Mouse (Mus musculus): ENCODE data around the gene Raf1. TPM values are rescaled to one million over a fixed set of nuclear protein-coding genes. Genes with fewer than 3 reads are reported as not detected.

Gene Raf1
- polyA plus RNA-seq, 1 experiment from 2014 or later = 135 TPM

DNA sequence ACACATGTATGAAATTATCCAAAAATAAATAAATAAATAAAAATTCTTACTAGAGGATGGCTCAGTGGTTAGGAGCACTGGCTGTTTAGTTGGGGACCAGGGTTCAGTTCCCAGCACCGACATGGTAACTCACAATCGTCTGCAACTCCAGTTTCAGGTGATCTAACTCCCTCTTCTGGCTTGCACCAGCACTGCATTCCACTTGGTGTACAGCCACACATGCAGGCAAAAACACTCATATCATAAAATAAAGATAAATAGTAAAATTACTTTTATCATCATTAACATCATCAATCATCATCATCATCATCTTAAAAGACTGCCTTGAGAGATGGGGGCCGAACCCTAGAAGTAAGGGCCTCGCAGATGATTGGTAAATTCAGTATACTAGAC lies 75.1 kb downstream of the Raf1 start:
- H3K4me3 ChIP-seq = peak overlapping the region; percentile 97
- 66% methylated on average over 4 of the region's 4 CpGs for WGBS
- peaks cover 11% of the 10 kb centered on the region; the same call in 1 of the 2 replicates for H3K36me3 ChIP-seq
- H3K27me3 ChIP-seq (ENCODE audit: insufficient read depth, poor library complexity, severe bottlenecking) = no peaks in the 10 kb centered on the region
- peaks cover 15% of the 10 kb centered on the region for H3K4me1 ChIP-seq (replicated peaks)
- no peak for DNase-seq (ENCODE audit: low spot score)
- H3K27ac ChIP-seq = peak overlapping the region; percentile 92
- H3K9me3 ChIP-seq = no peaks in the 10 kb centered on the region

DNA sequence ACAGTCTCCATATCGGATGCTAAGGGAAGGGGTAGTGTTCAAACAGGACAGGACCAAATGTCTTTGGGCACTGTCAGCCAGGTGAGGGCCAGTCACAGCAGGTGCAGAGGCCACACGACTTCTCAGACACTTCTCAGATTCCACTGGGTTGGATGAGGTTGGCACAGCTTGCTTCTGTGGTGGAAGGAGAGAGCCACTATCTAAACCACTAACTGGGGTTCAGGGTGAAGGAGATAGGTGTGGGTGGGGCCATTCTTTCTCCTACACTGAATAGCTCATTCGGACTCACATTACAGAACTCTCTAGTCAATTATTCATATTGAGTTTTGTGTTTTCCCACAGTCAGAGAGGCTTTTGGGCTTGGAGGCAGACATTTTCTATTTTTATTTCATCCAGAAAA lies 80.8 kb downstream of the Raf1 start:
- WGBS = 70% methylated on average over 3 of the region's 3 CpGs
- Histone ChIP-seq H3K36me3 (no peaks in the 10 kb centered on the region), H3K27me3 (ENCODE audit: insufficient read depth, poor library complexity, severe bottlenecking) (no peaks in the 10 kb centered on the region), H3K4me1 (replicated peaks) (no peaks in the 10 kb centered on the region), H3K4me3 (no peak overlapping the region), H3K9me3 (no peaks in the 10 kb centered on the region), H3K27ac (no peak overlapping the region)
- DNase-seq (ENCODE audit: low spot score) = no peak

DNA sequence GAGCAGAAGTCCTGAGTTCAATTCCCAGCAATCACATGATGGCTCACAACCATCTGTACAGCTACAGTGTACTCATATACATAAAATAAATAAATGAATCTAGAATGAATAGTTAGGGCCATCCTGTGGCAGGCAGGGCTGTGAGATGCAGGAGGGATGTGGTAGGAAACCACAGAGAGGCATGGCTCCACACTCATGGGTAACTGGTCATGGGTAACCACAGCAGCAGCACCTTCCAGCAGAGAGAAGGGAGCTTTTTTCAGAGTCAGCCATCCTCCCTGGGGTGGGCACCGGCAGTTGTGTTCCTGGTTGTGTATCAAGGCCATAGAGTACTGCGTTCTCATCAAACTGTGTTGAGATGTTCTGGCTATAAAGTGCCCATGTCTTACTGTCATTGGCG lies 82.0 kb downstream of the Raf1 start:
- Histone ChIP-seq H3K9me3 (no peaks in the 10 kb centered on the region), H3K27me3 (ENCODE audit: insufficient read depth, poor library complexity, severe bottlenecking) (no peaks in the 10 kb centered on the region), H3K4me1 (replicated peaks) (no peaks in the 10 kb centered on the region), H3K36me3 (no peaks in the 10 kb centered on the region), H3K4me3 (no peak overlapping the region), H3K27ac (no peak overlapping the region)
- 83% methylated on average over 3 of the region's 3 CpGs for WGBS
- DNase-seq (ENCODE audit: low spot score) = no peak

DNA sequence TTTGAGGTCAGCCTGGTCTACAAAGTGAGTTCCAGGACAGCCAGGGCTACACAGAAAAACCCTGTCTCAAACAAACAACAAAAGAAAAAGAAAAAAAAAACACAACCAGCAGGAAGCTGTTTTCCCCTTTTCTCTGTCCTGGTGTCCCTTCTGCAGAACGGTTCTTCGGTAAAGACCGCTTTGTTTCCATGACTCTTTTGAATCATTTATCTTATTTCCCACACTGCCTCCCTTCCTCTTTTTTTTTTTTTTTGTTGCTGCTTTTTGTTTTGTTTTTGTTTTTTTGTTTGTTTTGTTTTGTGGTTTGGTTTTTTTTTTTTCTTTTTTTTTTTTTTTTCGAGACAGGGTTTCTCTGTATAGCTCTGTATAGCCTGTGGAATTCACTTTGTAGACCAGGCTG lies 83.2 kb downstream of the Raf1 start:
- Histone ChIP-seq H3K36me3 (no peaks in the 10 kb centered on the region), H3K4me1 (replicated peaks) (no peaks in the 10 kb centered on the region), H3K27ac (no peak overlapping the region), H3K27me3 (ENCODE audit: insufficient read depth, poor library complexity, severe bottlenecking) (no peaks in the 10 kb centered on the region), H3K4me3 (no peak overlapping the region), H3K9me3 (no peaks in the 10 kb centered on the region)
- DNase-seq (ENCODE audit: low spot score) = no peak
- 82% methylated on average over 4 of the region's 4 CpGs for WGBS

DNA sequence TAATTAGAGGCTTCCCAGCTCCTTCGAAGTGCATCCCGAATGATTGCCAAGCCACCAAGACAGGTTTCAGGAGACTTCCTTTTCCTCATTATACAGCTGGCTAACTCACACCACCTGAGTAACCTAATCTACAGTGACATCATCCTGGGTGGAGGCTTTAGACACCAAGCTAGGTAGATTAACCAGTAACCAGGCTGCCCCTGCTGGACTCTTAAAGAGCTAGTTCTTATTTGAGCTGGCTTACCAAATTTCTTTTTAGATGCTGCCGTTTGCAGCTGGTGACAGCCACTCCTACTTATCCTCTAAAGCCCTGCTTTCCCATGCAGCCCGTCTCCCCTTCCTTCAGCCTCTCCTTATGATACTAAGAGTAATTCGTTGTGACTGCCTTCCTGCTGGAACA lies 84.0 kb downstream of the Raf1 start, which contains the start of gene Mkrn2os:
Mkrn2os (minus strand) TSS at position 119 of the 400 bp plus-strand sequence.
- DNase-seq (ENCODE audit: low spot score) = no peak
- WGBS = 69% methylated on average over 5 of the region's 5 CpGs
- Histone ChIP-seq H3K27me3 (ENCODE audit: insufficient read depth, poor library complexity, severe bottlenecking) (no peaks in the 10 kb centered on the region), H3K36me3 (no peaks in the 10 kb centered on the region), H3K27ac (no peak within 1 kb of the TSS), H3K9me3 (no peaks in the 10 kb centered on the region), H3K4me1 (replicated peaks) (no peaks in the 10 kb centered on the region), H3K4me3 (no peak within 1 kb of the TSS)

DNA sequence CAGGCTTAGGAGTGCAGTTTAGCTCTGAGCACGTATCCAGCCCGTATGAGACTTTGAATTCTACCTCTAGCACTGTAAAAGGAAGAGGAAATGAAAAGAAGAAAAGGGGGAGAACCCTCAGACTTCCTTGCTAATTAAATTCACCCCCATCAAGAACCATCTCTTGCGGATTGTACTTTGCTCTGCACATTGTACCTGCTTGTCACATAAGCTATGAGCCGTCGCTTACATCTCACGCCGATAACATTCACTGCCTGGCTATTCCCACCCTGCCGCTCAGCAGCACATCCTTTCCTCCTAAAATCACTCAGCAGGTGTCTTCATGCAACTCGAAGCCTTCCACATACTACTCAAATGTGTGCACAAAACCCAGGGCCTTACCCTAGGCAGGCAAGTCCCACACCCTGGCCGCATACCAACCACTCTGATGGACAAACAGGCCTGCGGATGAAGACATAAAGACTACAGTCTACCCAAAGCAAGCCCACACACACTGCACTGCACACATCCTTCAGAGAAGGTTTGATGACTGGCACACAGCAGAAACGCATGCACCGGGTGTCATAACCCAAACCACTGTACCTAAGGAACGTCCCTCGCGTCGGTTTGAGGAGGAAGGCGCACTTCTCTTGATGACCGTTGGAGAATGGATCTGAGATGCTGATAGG lies 84.6 kb downstream of the Raf1 start:
- Histone ChIP-seq H3K4me1 (replicated peaks) (no peaks in the 10 kb centered on the region), H3K27me3 (ENCODE audit: insufficient read depth, poor library complexity, severe bottlenecking) (no peaks in the 10 kb centered on the region), H3K9me3 (no peaks in the 10 kb centered on the region), H3K36me3 (no peaks in the 10 kb centered on the region), H3K27ac (no peak overlapping the region), H3K4me3 (no peak overlapping the region)
- no peak for DNase-seq (ENCODE audit: low spot score)
- WGBS = 86% methylated on average over 19 of the region's 19 CpGs

DNA sequence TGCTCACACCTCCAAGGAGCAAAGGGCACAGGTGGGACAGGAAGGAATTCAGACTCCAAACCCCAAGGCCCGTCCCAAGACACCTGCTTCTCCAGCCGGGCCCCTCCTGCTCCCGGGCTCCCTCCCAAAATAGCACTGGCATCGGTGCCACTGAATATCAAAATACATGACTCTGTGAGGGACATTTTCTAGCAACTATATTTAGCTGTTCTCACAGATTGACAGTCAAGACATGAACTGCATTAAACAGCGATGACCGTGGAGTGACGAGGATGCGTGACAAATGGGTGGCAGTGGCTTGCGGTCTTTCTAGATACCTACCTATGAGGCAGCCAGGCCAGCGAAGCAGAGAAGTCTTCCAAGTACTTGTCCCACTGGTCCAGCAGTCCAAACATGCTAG lies 90.1 kb downstream of the Raf1 start:
- no peaks in the 10 kb centered on the region for H3K9me3 ChIP-seq
- no peak for DNase-seq (ENCODE audit: low spot score)
- H3K4me1 ChIP-seq (replicated peaks) = no peaks in the 10 kb centered on the region
- peaks cover 4% of the 10 kb centered on the region; the same call in 1 of the 2 replicates for H3K36me3 ChIP-seq
- H3K27me3 ChIP-seq (ENCODE audit: insufficient read depth, poor library complexity, severe bottlenecking) = no peaks in the 10 kb centered on the region
- H3K4me3 ChIP-seq = no peak overlapping the region
- no peak overlapping the region for H3K27ac ChIP-seq
- 91% methylated on average over 10 of the region's 10 CpGs for WGBS

DNA sequence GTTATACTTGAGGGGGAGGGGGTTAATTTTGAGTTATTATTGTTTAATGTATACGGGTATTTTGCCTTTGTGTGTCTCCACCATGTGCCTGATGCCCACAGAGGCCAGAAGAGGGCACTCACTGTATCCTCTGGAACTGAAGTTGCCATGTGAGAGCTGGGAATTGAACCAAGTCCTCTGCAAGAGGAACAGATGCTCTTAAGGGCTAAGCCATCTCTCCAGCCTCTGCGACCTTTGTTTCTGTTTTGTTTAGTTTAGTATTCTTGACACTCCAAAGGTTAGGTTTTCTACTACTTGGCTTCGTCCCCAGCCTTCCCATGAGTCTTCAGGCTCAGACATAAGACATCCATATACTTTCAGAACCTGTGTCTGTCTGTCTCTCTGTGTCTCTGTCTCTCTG lies 92.3 kb downstream of the Raf1 start:
- H3K36me3 ChIP-seq = peaks cover 22% of the 10 kb centered on the region
- no peak overlapping the region for H3K4me3 ChIP-seq
- H3K9me3 ChIP-seq = no peaks in the 10 kb centered on the region
- no peak overlapping the region for H3K27ac ChIP-seq
- WGBS = 76% methylated on average over 3 of the region's 3 CpGs
- no peaks in the 10 kb centered on the region for H3K4me1 ChIP-seq (replicated peaks)
- DNase-seq (ENCODE audit: low spot score) = no peak
- no peaks in the 10 kb centered on the region for H3K27me3 ChIP-seq (ENCODE audit: insufficient read depth, poor library complexity, severe bottlenecking)

DNA sequence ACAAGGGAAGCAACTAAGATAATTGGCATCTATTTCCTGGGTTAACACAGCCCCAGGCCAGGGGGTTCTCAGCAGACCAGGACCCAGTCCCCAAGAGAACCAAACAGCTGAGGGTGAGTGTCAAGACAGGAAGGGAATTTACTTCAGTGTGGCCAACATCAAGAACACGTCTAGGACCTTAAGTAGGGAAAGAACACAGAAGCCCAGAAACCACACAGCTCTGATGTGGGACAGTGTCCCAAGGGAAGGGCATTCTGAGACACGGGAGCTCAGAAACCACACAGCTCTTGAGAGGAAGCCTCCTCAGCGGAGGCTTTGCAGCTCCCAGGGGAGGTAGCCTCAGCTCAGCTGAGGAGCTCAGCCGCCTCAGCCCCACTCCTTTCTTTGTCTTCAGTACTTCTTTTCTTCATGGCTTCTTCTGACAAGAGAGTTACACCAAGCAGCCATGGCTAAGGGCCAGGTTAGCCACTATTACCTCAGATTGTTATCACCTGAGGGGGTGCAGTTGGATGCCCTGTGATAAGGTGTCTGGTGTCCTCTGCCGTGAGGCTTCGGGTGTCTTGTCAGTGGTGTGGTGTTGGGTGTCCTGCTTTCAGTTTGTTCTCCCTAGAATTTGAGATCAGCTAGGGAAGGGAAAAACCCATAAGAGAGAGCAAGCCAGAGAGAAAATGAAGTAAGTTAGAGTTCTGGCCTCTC lies 92.9 kb downstream of the Raf1 start:
- DNase-seq (ENCODE audit: low spot score) = no peak
- Histone ChIP-seq H3K4me1 (replicated peaks) (no peaks in the 10 kb centered on the region), H3K36me3 (peaks cover 28% of the 10 kb centered on the region), H3K27me3 (ENCODE audit: insufficient read depth, poor library complexity, severe bottlenecking) (no peaks in the 10 kb centered on the region), H3K4me3 (no peak overlapping the region), H3K27ac (no peak overlapping the region), H3K9me3 (no peaks in the 10 kb centered on the region)
- WGBS = 82% methylated on average over 6 of the region's 6 CpGs

DNA sequence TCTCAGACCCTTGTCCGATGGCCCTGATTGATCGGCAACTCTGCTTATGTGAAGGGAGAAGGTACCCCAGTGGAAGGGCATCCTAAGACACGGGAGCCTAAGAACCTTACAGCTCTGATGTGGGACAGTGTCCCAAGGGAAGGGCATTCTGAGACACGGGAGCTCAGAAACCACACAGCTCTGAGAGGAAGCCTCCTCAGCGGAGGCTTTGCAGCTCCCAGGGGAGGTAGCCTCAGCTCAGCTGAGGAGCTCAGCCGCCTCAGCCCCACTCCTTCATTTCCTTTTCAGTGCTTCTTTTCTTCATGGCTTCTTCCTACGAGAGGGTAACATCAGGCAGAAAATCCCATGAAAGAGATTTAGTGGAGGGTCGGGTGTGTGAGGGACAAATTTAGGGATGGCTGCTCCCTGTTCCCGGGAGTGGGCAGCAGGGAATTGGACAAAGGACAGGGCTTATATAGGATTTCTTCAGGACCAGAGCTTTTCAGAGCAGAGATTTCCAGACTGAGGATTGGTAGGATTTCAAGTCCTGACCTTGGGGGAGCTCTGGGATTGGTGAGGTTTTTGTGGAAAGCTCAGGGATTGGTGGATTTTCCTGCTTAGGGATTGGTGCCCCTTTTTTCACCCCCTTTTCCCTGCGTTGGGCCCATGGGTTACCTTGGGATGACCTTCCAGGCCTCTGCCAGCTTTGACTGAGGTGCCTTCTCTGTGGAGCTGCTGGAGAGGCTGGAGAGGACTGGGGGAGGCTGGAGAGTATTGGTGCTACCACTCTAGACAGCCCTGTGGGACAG lies 93.9 kb downstream of the Raf1 start:
- Histone ChIP-seq H3K27me3 (ENCODE audit: insufficient read depth, poor library complexity, severe bottlenecking) (no peaks in the 10 kb centered on the region), H3K4me1 (replicated peaks) (no peaks in the 10 kb centered on the region), H3K9me3 (no peaks in the 10 kb centered on the region), H3K27ac (no peak overlapping the region), H3K4me3 (no peak overlapping the region), H3K36me3 (peaks cover 39% of the 10 kb centered on the region)
- WGBS = 81% methylated on average over 10 of the region's 10 CpGs
- no peak for DNase-seq (ENCODE audit: low spot score)

DNA sequence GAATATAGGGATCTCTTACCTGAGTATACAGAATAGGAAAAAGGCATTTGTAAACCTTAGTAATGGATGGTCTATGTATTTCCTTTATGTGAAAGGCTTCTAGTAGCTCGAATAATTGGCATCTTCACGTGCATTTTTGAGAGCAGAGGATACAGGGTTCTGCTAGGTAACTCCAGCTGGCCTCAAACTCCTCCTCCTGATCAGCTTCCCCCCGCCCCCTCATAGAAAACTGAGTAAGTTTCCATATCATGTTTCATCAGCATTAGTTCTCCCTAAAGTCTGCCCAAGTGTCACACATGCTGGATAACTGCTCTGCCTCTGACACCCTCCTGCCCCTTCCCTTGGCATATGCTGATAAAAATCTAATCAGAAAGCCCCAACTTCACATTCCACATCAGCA lies 95.6 kb downstream of the Raf1 start:
- H3K27ac ChIP-seq = no peak overlapping the region
- no peaks in the 10 kb centered on the region for H3K27me3 ChIP-seq (ENCODE audit: insufficient read depth, poor library complexity, severe bottlenecking)
- H3K36me3 ChIP-seq = peaks cover 56% of the 10 kb centered on the region
- DNase-seq (ENCODE audit: low spot score) = no peak
- no peak overlapping the region for H3K4me3 ChIP-seq
- WGBS = 90% methylated on average over 3 of the region's 3 CpGs
- H3K4me1 ChIP-seq (replicated peaks) = no peaks in the 10 kb centered on the region
- no peaks in the 10 kb centered on the region for H3K9me3 ChIP-seq

DNA sequence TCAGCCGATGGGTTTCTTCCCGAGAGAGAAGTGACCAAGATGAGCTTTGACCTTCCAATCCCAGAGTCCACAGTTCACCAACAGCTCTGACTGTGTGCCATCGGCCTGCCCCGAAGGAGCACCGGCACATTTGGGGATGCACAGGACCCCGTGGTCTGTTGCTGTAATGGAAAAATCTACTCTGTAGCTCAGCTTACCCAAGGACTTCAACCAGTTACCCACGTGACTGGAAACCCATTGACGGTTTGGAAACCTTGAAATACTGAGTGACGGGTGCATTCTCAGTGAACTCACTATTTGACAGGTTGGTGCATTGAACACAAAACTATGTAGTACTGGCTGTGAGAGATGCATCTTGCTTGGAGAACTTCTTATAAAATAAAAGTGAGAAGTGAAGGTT lies 98.5 kb downstream of the Raf1 start:
- H3K36me3 ChIP-seq = peaks cover 82% of the 10 kb centered on the region
- no peaks in the 10 kb centered on the region for H3K27me3 ChIP-seq (ENCODE audit: insufficient read depth, poor library complexity, severe bottlenecking)
- WGBS = 96% methylated on average over 9 of the region's 9 CpGs
- H3K9me3 ChIP-seq = no peaks in the 10 kb centered on the region
- no peaks in the 10 kb centered on the region for H3K4me1 ChIP-seq (replicated peaks)
- no peak overlapping the region for H3K4me3 ChIP-seq
- no peak overlapping the region for H3K27ac ChIP-seq
- no peak for DNase-seq (ENCODE audit: low spot score)

DNA sequence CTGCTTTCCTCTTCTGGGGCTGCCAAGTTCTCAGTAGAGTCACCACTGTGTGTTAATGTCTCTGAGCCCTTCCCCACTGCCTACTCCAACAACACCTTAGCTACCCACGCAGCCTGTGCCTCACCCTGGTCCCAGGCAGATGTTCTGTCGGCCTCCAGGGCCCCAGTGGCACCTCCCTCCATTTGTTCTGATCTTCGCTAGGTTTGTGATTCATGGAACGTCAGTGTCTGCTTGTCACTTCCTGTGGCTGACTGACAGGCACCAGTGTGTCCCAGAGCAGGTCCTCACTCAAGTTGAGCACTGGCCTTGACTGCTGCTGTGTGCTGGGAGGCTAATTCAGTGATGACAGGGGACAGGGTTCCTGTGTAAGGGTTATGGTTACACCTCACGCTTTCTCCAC lies 99.0 kb downstream of the Raf1 start:
- Histone ChIP-seq H3K4me3 (no peak overlapping the region), H3K27ac (no peak overlapping the region), H3K36me3 (peaks cover 86% of the 10 kb centered on the region), H3K9me3 (no peaks in the 10 kb centered on the region), H3K4me1 (replicated peaks) (no peaks in the 10 kb centered on the region), H3K27me3 (ENCODE audit: insufficient read depth, poor library complexity, severe bottlenecking) (no peaks in the 10 kb centered on the region)
- DNase-seq (ENCODE audit: low spot score) = no peak
- WGBS = 88% methylated on average over 5 of the region's 5 CpGs

Data from hindbrain, embryonic 10.5 days (tissue).